Mouse (Mus musculus) forebrain, postnatal 0 days (tissue): Measurements from ENCODE around the gene Cldn4. TPM values are rescaled to one million over a fixed set of nuclear protein-coding genes. Genes with fewer than 3 reads are reported as not detected.
"Not testable (repeated sequence)": the region's sequence is repeated elsewhere in the genome, so short reads cannot be mapped to it uniquely, and the experiment has no call there.

Experiments used
- ATAC-seq: fragments of 200-750 bp; cut with Nextera tagmentation; 2 replicates; pipeline ENCODE4 v1.8.0; 2017; ENCODE audit warnings: mild to moderate bottlenecking, moderate library complexity
- DNase-seq: peaks from one replicate; pipeline ENCODE4 v3.0.0-alpha.2; 2015
- H3K27ac ChIP-seq: fragments of 300-500 bp; sonication (generic); 2 replicates; pipeline ENCODE4 v1.5.1; 2014; ENCODE audit warnings: low read depth, mild to moderate bottlenecking, antibody characterized with exemption, low read length, moderate library complexity, mixed read lengths
- H3K27me3 ChIP-seq: fragments of 300-500 bp; sonication (generic); 2 replicates; pipeline ENCODE4 v1.6.1; 2014; ENCODE audit warnings: mild to moderate bottlenecking, low read length, mixed read lengths; ENCODE audit not compliant: insufficient read depth
- H3K36me3 ChIP-seq: fragments of 300-500 bp; sonication (generic); 2 replicates; pipeline ENCODE4 v1.6.1; 2014; ENCODE audit warnings: mild to moderate bottlenecking, moderate library complexity; ENCODE audit not compliant: insufficient read depth
- H3K4me1 ChIP-seq: fragments of 300-500 bp; sonication (generic); 2 replicates; pipeline ENCODE4 v1.6.1; 2014; ENCODE audit warnings: antibody characterized with exemption; ENCODE audit not compliant: insufficient read depth
- H3K4me2 ChIP-seq: fragments of 300-500 bp; sonication (generic); 2 replicates; pipeline ENCODE4 v1.6.1; 2014; ENCODE audit warnings: low read depth, mild to moderate bottlenecking, moderate library complexity
- H3K4me3 ChIP-seq: fragments of 300-500 bp; sonication (generic); 2 replicates; pipeline ENCODE4 v1.5.1; 2014; ENCODE audit warnings: low read depth, low read length, mixed read lengths
- H3K9ac ChIP-seq: fragments of 300-500 bp; sonication (generic); 2 replicates; pipeline ENCODE4 v1.6.1; 2014; ENCODE audit warnings: mild to moderate bottlenecking
- H3K9me3 ChIP-seq: fragments of 300-500 bp; sonication (generic); 2 replicates; pipeline ENCODE4 v1.6.1; 2016; ENCODE audit warnings: low read length
- CTCF ChIP-seq: sonication (generic); IDR thresholded peaks from 2 replicates; pipeline ENCODE4 v1.5.1; 2016; ENCODE audit warnings: antibody characterized with exemption, control low read depth, low read depth
- WGBS: fragments of 180-500 bp; shearing (Covaris S2); extraction: QIAGEN DNeasy Blood & Tissue Kit; methylation state at CpG from one replicate; pipeline ENCODE4 v1.1.7; 2014; 5-methylcytosine and 5-hydroxymethylcytosine counted together
- polyA plus RNA-seq: library from polyadenylated mRNA; unstranded; fragments of >200 nt; fragmentation: Nextera tagmentation; extraction: Ambion mirVana; gene quantifications from 2 replicates; pipeline ENCODE4 v1.2.1, GENCODE M21; 2015
- total RNA-seq: library from RNA; depleted of rRNA; stranded (reverse); fragments of >200 nt; gene quantifications from 2 replicates; pipeline ENCODE4 v1.2.3, GENCODE M21; 2014

Cldn4 gene
- total and polyA plus RNA-seq, 2 experiments from 2014 or later = not detected

GRCm38 (mm10) chr5:134947420-134948084 is 818 bp upstream of the Cldn4 start:
- no peak overlapping the region for H3K27ac ChIP-seq
- no peak for TF ChIP-seq CTCF
- peaks cover 12% of the 10 kb centered on the region; the same call in 1 of the 2 replicates for H3K27me3 ChIP-seq
- no peaks in the 10 kb centered on the region for H3K9me3 ChIP-seq
- no peak overlapping the region for H3K9ac ChIP-seq
- H3K4me3 ChIP-seq = no peak overlapping the region
- 70% methylated on average over 5 of the region's 5 CpGs for WGBS
- ATAC-seq = no peak
- H3K4me2 ChIP-seq = no peak overlapping the region
- no peak for DNase-seq
- H3K36me3 ChIP-seq = no peaks in the 10 kb centered on the region
- H3K4me1 ChIP-seq = no peaks in the 10 kb centered on the region

DNA sequence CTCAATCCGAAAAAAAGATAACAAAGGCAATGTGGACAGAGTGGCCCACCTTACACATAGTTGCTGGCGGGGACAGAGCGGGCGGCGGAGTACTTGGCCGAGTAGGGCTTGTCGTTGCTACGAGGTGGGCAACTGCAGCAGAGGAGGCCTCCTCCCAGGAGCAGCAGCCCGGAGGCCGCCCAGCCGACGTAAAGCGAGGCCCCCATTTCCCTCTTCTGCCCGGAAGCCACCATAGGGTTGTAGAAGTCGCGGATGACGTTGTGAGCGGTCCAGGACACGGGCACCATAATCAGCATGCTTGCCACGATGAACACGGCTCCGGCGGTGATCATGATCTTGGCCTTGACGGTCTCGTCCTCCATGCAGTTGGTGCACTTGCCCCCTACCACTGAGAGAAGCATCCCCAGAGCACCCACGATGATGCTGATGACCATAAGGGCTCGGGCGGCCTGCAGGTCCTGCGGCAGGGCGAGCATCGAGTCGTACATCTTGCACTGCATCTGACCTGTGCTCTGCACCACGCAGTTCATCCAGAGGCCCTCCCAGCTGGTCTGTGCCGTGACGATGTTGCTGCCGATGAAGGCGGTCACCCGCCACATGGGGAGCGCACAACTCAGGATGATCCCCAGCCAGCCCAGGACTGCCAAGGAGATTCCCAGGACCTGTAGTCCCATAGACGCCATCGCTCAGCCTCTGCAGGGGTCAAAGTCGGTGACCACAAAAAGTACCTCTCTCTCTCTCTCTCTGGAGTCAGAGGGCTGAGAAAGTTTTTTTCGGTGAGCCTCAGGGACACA is 474 bp downstream of the Cldn4 start:
- ATAC-seq (no peak), DNase-seq (no peak)
- Histone ChIP-seq H3K9ac (no peak overlapping the region), H3K4me2 (no peak overlapping the region), H3K4me3 (no peak overlapping the region), H3K9me3 (no peaks in the 10 kb centered on the region), H3K4me1 (no peaks in the 10 kb centered on the region), H3K36me3 (no peaks in the 10 kb centered on the region), H3K27me3 (peaks cover 12% of the 10 kb centered on the region; the same call in 1 of the 2 replicates), H3K27ac (no peak overlapping the region)
- no peak for TF ChIP-seq CTCF
- 20% methylated on average over 43 of the region's 43 CpGs for WGBS

DNA sequence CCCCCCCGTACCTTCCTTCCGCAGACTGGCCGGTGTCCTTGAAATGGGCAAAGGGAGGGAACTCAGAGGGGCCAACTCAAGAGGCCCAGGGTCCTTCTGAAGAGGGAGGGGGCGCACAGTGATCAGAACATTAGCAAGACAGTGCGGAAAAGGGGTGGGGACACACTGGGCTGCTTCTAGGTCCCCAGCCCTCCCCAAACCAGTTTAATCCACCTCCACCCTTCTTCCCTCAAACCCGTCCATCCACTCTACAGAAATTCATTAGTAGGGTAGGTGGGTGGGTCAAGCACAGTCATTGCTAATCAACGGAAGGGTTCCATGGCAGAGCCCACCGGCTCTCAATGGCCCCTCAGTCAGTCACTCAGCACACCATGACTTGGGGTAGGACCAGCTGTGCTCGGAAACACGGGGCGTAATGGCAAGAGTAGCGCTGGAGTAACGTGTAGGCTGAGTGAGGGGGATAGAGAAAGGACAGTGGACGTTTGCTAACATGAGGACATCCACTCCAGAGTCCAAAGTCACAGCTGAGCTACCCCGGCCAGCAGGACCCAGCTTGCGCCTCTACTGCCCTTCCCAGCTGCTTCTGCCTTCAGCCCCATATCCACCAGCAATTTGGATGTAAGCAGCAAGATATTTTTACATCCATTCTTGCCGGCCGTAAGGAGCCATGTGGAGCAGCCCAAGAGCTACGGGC is 1.3 kb downstream of the Cldn4 start:
- Histone ChIP-seq H3K27me3 (peaks cover 12% of the 10 kb centered on the region; the same call in 1 of the 2 replicates), H3K4me2 (no peak overlapping the region), H3K4me1 (no peaks in the 10 kb centered on the region), H3K36me3 (no peaks in the 10 kb centered on the region), H3K9ac (no peak overlapping the region), H3K9me3 (no peaks in the 10 kb centered on the region), H3K27ac (no peak overlapping the region), H3K4me3 (no peak overlapping the region)
- WGBS = 52% methylated on average over 17 of the region's 19 CpGs
- DNase-seq (no peak), ATAC-seq (no peak)
- no peak for TF ChIP-seq CTCF

- ATAC-seq (no peak), DNase-seq (no peak)
- no peak overlapping the region for H3K4me3 ChIP-seq
- no peaks in the 10 kb centered on the region for H3K9me3 ChIP-seq
- no peak overlapping the region for H3K9ac ChIP-seq
- H3K27me3 ChIP-seq = peaks cover 12% of the 10 kb centered on the region; the same call in 1 of the 2 replicates
- WGBS = 82% methylated on average over 5 of the region's 5 CpGs
- no peak for TF ChIP-seq CTCF
- H3K4me2 ChIP-seq = no peak overlapping the region
- no peaks in the 10 kb centered on the region for H3K36me3 ChIP-seq
- no peaks in the 10 kb centered on the region for H3K4me1 ChIP-seq
- H3K27ac ChIP-seq = no peak overlapping the region
These were observed 2.6 kb downstream of the Cldn4 start for GRCm38 (mm10) chr5:134944179-134944578.

DNA sequence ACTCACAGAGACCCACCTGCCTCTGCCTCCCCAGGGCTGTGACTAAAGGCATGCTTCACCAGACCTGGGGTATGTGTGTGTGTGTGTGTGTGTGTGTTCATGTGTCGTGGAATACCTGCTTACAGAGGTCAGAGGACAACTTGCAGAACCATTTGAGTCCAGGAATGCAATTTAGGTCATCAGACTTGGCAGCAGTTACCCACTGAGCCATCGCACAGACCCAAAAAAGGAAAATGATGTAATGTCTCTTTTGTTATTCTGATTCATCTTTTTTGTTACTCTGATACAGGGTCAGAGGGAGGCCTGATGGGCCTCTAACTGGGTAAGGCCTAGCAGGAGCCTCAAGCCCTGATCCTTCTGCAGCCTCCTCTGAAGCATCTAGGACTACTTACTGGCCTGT is 4.0 kb downstream of the Cldn4 start:
- ATAC-seq (no peak), DNase-seq (no peak)
- TF ChIP-seq CTCF = no peak
- H3K27me3 ChIP-seq = peaks cover 12% of the 10 kb centered on the region; the same call in 1 of the 2 replicates
- 65% methylated on average over 2 of the region's 2 CpGs for WGBS
- no peak overlapping the region for H3K4me2 ChIP-seq
- H3K4me3 ChIP-seq = no peak overlapping the region
- no peaks in the 10 kb centered on the region for H3K4me1 ChIP-seq
- H3K36me3 ChIP-seq = no peaks in the 10 kb centered on the region
- no peak overlapping the region for H3K9ac ChIP-seq
- no peak overlapping the region for H3K27ac ChIP-seq
- no peaks in the 10 kb centered on the region for H3K9me3 ChIP-seq

DNA sequence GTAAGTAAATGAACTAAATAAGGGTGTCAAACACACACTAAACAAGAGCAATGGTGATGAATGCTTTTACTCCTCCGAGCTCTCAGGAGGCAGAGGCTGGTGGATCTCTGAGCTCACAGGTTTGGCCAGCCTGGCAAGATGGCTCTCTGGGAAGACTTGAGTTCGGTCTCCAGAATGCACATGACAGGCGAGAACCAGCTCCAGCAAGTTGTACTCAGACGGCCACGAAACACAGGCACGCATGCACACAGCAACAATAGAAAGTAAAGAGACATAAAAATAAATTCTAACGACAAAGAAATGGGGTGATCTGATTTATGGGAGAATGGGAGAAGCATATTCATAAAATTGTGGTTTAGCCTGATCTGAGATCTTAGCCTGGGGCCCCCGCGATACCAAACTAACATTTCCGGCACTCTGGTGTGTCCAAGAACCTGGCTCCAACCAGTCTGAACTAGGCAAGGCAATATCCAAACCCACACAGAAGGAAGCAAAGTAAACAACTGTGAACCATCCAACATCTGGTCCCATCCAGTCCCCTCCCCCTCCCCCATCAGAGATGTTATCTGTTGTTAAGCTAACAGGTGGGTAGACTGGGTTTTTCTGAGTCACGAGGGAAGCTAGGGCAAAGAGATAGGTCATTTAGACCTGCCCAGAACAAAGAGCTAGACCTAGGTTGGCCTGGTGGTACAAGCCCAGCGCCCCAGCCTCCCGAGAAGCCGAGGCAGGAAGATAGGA is 5.1 kb downstream of the Cldn4 start:
- Histone ChIP-seq H3K27me3 (peaks cover 4% of the 10 kb centered on the region; the same call in 1 of the 2 replicates), H3K9me3 (no peaks in the 10 kb centered on the region), H3K4me1 (no peaks in the 10 kb centered on the region), H3K4me3 (no peak overlapping the region), H3K36me3 (no peaks in the 10 kb centered on the region), H3K27ac (no peak overlapping the region), H3K9ac (no peak overlapping the region), H3K4me2 (no peak overlapping the region)
- TF ChIP-seq CTCF = no peak
- DNase-seq (no peak), ATAC-seq (no peak)
- 85% methylated on average over 14 of the region's 14 CpGs for WGBS

GRCm38 (mm10) chr5:134939554-134939953 is 7.2 kb downstream of the Cldn4 start:
- H3K9me3 ChIP-seq, H3K36me3 ChIP-seq: not testable (repeated sequence)

More at GRCm38 (mm10) chr5:134939554-134939953, 7.2 kb downstream of the Cldn4 start:
- WGBS = 100% methylated on average over 2 of the region's 7 CpGs
- H3K4me1 ChIP-seq, H3K4me2 ChIP-seq, ATAC-seq, H3K4me3 ChIP-seq, H3K27ac ChIP-seq, DNase-seq, H3K27me3 ChIP-seq, H3K9ac ChIP-seq: not testable (repeated sequence)
